In the genomic region with DNA sequence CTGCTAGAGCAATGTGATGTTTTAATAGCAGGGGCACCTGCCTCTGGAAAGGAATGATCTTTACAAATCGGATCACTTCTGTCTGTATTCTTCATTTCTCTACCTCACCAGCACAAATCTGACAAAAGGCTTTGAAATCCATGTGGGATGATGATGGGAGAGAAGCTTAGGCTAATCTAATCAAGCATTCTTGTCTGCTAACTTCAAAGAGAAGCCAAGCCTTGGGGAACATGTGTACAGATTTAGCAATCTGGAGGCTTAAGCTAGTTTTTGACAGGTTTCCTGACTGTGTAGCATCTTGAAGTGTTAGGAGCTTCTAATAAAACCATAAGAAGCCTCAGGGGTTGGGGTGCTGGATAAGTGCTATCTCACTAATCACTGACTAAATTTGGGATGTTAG, we compare ENCODE assay signal across 24 mouse cellular contexts.
"Had no signal": no experiment of that assay in that cellular context is flagged by ENCODE, and none has a peak within 500 bp of the region (broad histone marks: within the 10 kb centered on the region; RNA-seq: fewer than 3 reads in every experiment).

No protein-coding gene starts in this region.

- H3K4me1 ChIP-seq: heart, embryonic 10.5 days; heart, embryonic 12.5 days; hindbrain, embryonic 10.5 days; hindbrain, embryonic 12.5 days; intestine, embryonic 15.5 days; limb, embryonic 10.5 days; limb, embryonic 12.5 days had no signal

- DNase-seq: gastrocnemius, adult 2 months; gastrocnemius, postnatal 10 days; gastrocnemius, postnatal 25 days; heart, adult 18-20 months; heart, postnatal 10 days; heart, postnatal 4 days; kidney, adult 18-20 months; kidney, adult 8-10 months; kidney, postnatal 10 days; kidney, postnatal 25 days; kidney, postnatal 4 days; liver had no signal

- H3K9me3 ChIP-seq: heart, embryonic 10.5 days; heart, embryonic 12.5 days; hindbrain, embryonic 10.5 days; hindbrain, embryonic 12.5 days; intestine, embryonic 15.5 days; limb, embryonic 10.5 days; limb, embryonic 12.5 days had no signal

- H3K4me3 ChIP-seq: gastrocnemius, adult 2 months; heart, embryonic 10.5 days; heart, embryonic 12.5 days; hindbrain, embryonic 10.5 days; hindbrain, embryonic 12.5 days; intestine, embryonic 15.5 days; layer of hippocampus, adult 2 months; limb, embryonic 10.5 days; limb, embryonic 12.5 days had no signal

- H3K27ac ChIP-seq: gastrocnemius, adult 2 months; heart, embryonic 10.5 days; hindbrain, embryonic 10.5 days; hindbrain, embryonic 12.5 days; hindbrain, embryonic 14.5 days; intestine, embryonic 15.5 days; layer of hippocampus, adult 2 months; limb, embryonic 10.5 days; limb, embryonic 12.5 days had no signal

- ATAC-seq: hindbrain, embryonic 16.5 days; inflammation-experienced regulatory T-cells, adult 6 months; intestine, embryonic 15.5 days; intestine, postnatal 0 days had no signal

- H3K27me3 ChIP-seq: heart, embryonic 12.5 days; hindbrain, embryonic 12.5 days; intestine, embryonic 15.5 days; limb, embryonic 12.5 days had no signal

- H3K9ac ChIP-seq: heart, embryonic 12.5 days; hindbrain, embryonic 12.5 days; hindbrain, embryonic 14.5 days; intestine, embryonic 15.5 days; limb, embryonic 12.5 days had no signal

- H3K36me3 ChIP-seq: heart, embryonic 10.5 days; heart, embryonic 12.5 days; hindbrain, embryonic 10.5 days; hindbrain, embryonic 12.5 days; intestine, embryonic 15.5 days; limb, embryonic 10.5 days; limb, embryonic 12.5 days had no signal

- H3K4me2 ChIP-seq: heart, embryonic 12.5 days; hindbrain, embryonic 12.5 days; hindbrain, embryonic 14.5 days; intestine, embryonic 15.5 days; limb, embryonic 12.5 days had no signal
